25 mouse cellular contexts compared by ENCODE assay signal in the genomic region with DNA sequence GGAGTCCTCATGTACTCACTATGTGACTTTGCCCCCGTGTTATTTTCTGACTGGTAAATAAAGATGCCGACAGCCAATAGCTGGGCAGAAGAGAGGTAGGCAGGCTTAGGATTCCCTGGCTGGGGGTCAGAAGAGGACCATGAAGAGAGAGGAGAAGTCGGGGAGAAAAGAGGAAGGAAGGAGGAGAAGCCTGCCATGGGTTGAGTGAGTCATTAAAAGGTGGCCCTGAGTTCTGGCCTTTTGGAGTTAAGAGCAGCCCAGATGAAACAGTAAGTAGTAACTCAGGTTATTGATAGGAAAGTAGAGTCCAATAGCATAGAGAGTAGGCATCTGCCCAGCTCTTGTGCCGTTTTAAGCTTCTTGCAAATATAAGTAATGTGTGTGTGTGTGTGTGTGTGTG. TPM values are rescaled to one million over a fixed set of nuclear protein-coding genes. Genes with fewer than 3 reads are reported as not detected.
DNase-seq lines count a peak whose midpoint lies in the region; ATAC-seq lines count a peak whose summit lies in the region.
"Had no signal": no experiment of that assay in that cellular context is flagged by ENCODE, and none has a peak within 500 bp of the region (broad histone marks: within the 10 kb centered on the region; RNA-seq: fewer than 3 reads in every experiment).

No protein-coding gene starts in this region.

- 65% methylated on average over 4 of the region's 4 CpGs for WGBS in midbrain, embryonic 11.5 days
- 76% methylated on average over 4 of the region's 4 CpGs for WGBS in midbrain, embryonic 14.5 days
- 66% methylated on average over 4 of the region's 4 CpGs for WGBS in kidney, embryonic 14.5 days

- no peak overlapping the region for H3K4me2 ChIP-seq in midbrain, embryonic 11.5 days
- no peak overlapping the region for H3K4me2 ChIP-seq in midbrain, embryonic 14.5 days (ENCODE audit: low read length)
- no peak overlapping the region for H3K4me2 ChIP-seq in kidney, embryonic 14.5 days (replicated peaks; ENCODE audit: low read depth, low read length)
- H3K4me2 ChIP-seq: embryonic facial prominence, embryonic 15.5 days; hindbrain, embryonic 14.5 days had no signal

- no peaks in the 10 kb centered on the region for H3K4me1 ChIP-seq in midbrain, embryonic 11.5 days (ENCODE audit: control insufficient read depth, insufficient read depth, low read length)
- no peaks in the 10 kb centered on the region for H3K4me1 ChIP-seq in midbrain, embryonic 14.5 days (ENCODE audit: control insufficient read depth, insufficient read depth, low read length)
- no peaks in the 10 kb centered on the region for H3K4me1 ChIP-seq in kidney, embryonic 14.5 days (ENCODE audit: control insufficient read depth, insufficient read depth, low read length)
- H3K4me1 ChIP-seq: embryonic facial prominence, embryonic 15.5 days; forebrain, embryonic 10.5 days; heart, embryonic 10.5 days; hindbrain, embryonic 10.5 days had no signal

- no peak overlapping the region for H3K9ac ChIP-seq in midbrain, embryonic 11.5 days (ENCODE audit: low read length)
- no peak overlapping the region for H3K9ac ChIP-seq in midbrain, embryonic 14.5 days (replicated peaks; ENCODE audit: low read length)
- H3K9ac ChIP-seq in kidney, embryonic 14.5 days (ENCODE audit: low read depth, low read length): no peak overlapping the region
- H3K9ac ChIP-seq: embryonic facial prominence, embryonic 15.5 days; hindbrain, embryonic 14.5 days had no signal

- DNase-seq in midbrain, embryonic 11.5 days (ENCODE audit: low spot score, missing footprints): peak; percentile 57
- no peak for DNase-seq in midbrain, embryonic 14.5 days
- peak; percentile 46 for DNase-seq in MEL-GATA-1-ER (ENCODE audit: extremely low read depth, low read depth)
- DNase-seq in left cerebral cortex, adult 9 months (ENCODE audit: low spot score in 2 of 2): no peak
- DNase-seq in kidney, adult 9 months: no peak
- DNase-seq: adrenal gland, postnatal 14 days; cerebellum, adult 18-20 months; cerebellum, adult 9-11 months; cerebellum, postnatal 36 days; embryo, embryonic 11 days; gastrocnemius, adult 2 months; gastrocnemius, postnatal 25 days; heart, adult 18-20 months; heart, postnatal 10 days had no signal

- no peaks in the 10 kb centered on the region for H3K9me3 ChIP-seq in midbrain, embryonic 11.5 days (ENCODE audit: control insufficient read depth, low read length)
- no peaks in the 10 kb centered on the region for H3K9me3 ChIP-seq in midbrain, embryonic 14.5 days (ENCODE audit: control insufficient read depth, low read length)
- no peaks in the 10 kb centered on the region for H3K9me3 ChIP-seq in kidney, embryonic 14.5 days (ENCODE audit: control insufficient read depth, low read length)
- H3K9me3 ChIP-seq: embryonic facial prominence, embryonic 15.5 days; forebrain, embryonic 10.5 days; heart, embryonic 10.5 days; hindbrain, embryonic 10.5 days had no signal

- H3K27me3 ChIP-seq in midbrain, embryonic 11.5 days (ENCODE audit: control insufficient read depth, insufficient read depth, low read length): no peaks in the 10 kb centered on the region
- no peaks in the 10 kb centered on the region for H3K27me3 ChIP-seq in midbrain, embryonic 14.5 days (ENCODE audit: control insufficient read depth, insufficient read depth, low read length)
- H3K27me3 ChIP-seq in kidney, embryonic 14.5 days (ENCODE audit: control insufficient read depth, insufficient read depth, low read length): no peaks in the 10 kb centered on the region
- H3K27me3 ChIP-seq: CH12.LX; embryonic facial prominence, embryonic 15.5 days had no signal

- ATAC-seq in midbrain, embryonic 11.5 days (ENCODE audit: low FRiP score): no peak
- ATAC-seq in midbrain, embryonic 14.5 days (ENCODE audit: low FRiP score, low TSS enrichment): no peak
- peak; percentile 84 to 93 for ATAC-seq in hematopoietic stem cell, adult 5-6 weeks (replicated peaks in 1 of 2; ENCODE audit: insufficient read depth in 1 of 2, low FRiP score in 2 of 2, low TSS enrichment in 1 of 2, low read depth in 1 of 2, poor library complexity in 2 of 2, severe bottlenecking in 2 of 2)
- ATAC-seq in kidney, embryonic 14.5 days (ENCODE audit: low FRiP score, low TSS enrichment): no peak
- ATAC-seq: activated CD4-positive, CD25-positive, alpha-beta regulatory T cell, adult 4 months; forebrain, embryonic 14.5 days had no signal

- no peak overlapping the region for H3K27ac ChIP-seq in midbrain, embryonic 11.5 days (ENCODE audit: low read depth, low read length)
- no peak overlapping the region for H3K27ac ChIP-seq in midbrain, embryonic 14.5 days (replicated peaks; ENCODE audit: low read depth, low read length)
- H3K27ac ChIP-seq in kidney, embryonic 14.5 days (ENCODE audit: low read depth, low read length): no peak overlapping the region
- H3K27ac ChIP-seq: embryonic facial prominence, embryonic 15.5 days; forebrain, embryonic 10.5 days; gastrocnemius, adult 2 months; heart, embryonic 10.5 days; hindbrain, embryonic 10.5 days; hindbrain, embryonic 14.5 days had no signal

- peaks cover under 1% of the 10 kb centered on the region; the same call in 1 of the 2 replicates for H3K36me3 ChIP-seq in midbrain, embryonic 11.5 days (ENCODE audit: control insufficient read depth, insufficient read depth, low read length)
- peaks cover 19% of the 10 kb centered on the region for H3K36me3 ChIP-seq in midbrain, embryonic 14.5 days (ENCODE audit: control insufficient read depth, insufficient read depth, low read length)
- H3K36me3 ChIP-seq in kidney, embryonic 14.5 days (ENCODE audit: control insufficient read depth, insufficient read depth, low read length): peaks cover 14% of the 10 kb centered on the region

- no peak overlapping the region for H3K4me3 ChIP-seq in midbrain, embryonic 11.5 days (ENCODE audit: low read depth, low read length)
- no peak overlapping the region for H3K4me3 ChIP-seq in midbrain, embryonic 14.5 days (replicated peaks; ENCODE audit: low read depth, low read length)
- H3K4me3 ChIP-seq in kidney, embryonic 14.5 days (ENCODE audit: low read length): no peak overlapping the region
- H3K4me3 ChIP-seq: embryonic facial prominence, embryonic 15.5 days; erythroblast, embryonic 14.5 days; forebrain, embryonic 10.5 days; gastrocnemius, adult 2 months; heart, embryonic 10.5 days; hindbrain, embryonic 10.5 days had no signal

RNA-seq across cellular contexts. Expression of a gene that starts 17.8 kb away (rescaled TPM):
- polyA plus RNA-seq in midbrain, embryonic 11.5 days (2014; fragmentation: Nextera tagmentation; extraction: Ambion mirVana): 71.6 and 76.7 TPM in 2 replicates
- 64.1 and 68.6 TPM in 2 replicates for polyA plus RNA-seq in midbrain, embryonic 14.5 days (2014; fragmentation: Nextera tagmentation; extraction: Ambion mirVana)
- 93.5 and 112 TPM in 2 replicates for total RNA-seq in hematopoietic stem cell, adult 5-6 weeks (2017)
- polyA plus RNA-seq in kidney, embryonic 14.5 days (2014; fragmentation: Nextera tagmentation; extraction: Ambion mirVana): 58.2 and 65.2 TPM in 2 replicates

RNA-seq across cellular contexts. Expression of a gene that starts 22.8 kb away (rescaled TPM):
- 2.7 and 3.1 TPM in 2 replicates for polyA plus RNA-seq in midbrain, embryonic 11.5 days (2014; fragmentation: Nextera tagmentation; extraction: Ambion mirVana)
- polyA plus RNA-seq in midbrain, embryonic 14.5 days (2014; fragmentation: Nextera tagmentation; extraction: Ambion mirVana): 4.8 and 7.9 TPM in 2 replicates
- not detected in 2 replicates for total RNA-seq in hematopoietic stem cell, adult 5-6 weeks (2017)
- 13.4 and 17.9 TPM in 2 replicates for polyA plus RNA-seq in kidney, embryonic 14.5 days (2014; fragmentation: Nextera tagmentation; extraction: Ambion mirVana)
- total RNA-seq: CH12.LX had no signal
- polyA plus RNA-seq: activated CD4-positive, CD25-positive, alpha-beta regulatory T cell, adult 4 months; erythroblast, embryonic 14.5 days had no signal

RNA-seq across cellular contexts. Expression of a gene that starts 25.3 kb away (rescaled TPM):
- 89.0 and 97.1 TPM in 2 replicates for polyA plus RNA-seq in midbrain, embryonic 11.5 days (2014; fragmentation: Nextera tagmentation; extraction: Ambion mirVana)
- 50.3 and 51.8 TPM in 2 replicates for polyA plus RNA-seq in midbrain, embryonic 14.5 days (2014; fragmentation: Nextera tagmentation; extraction: Ambion mirVana)
- 53.9 and 68.8 TPM in 2 replicates for total RNA-seq in hematopoietic stem cell, adult 5-6 weeks (2017)
- 105 and 129 TPM in 2 replicates for polyA plus RNA-seq in kidney, embryonic 14.5 days (2014; fragmentation: Nextera tagmentation; extraction: Ambion mirVana)

Comparison
In these comparisons a context has a peak if more than half of its experiments do, and no peak if none do; other contexts are left out.
1. DNase-seq: peak in midbrain, embryonic 11.5 days (single experiment) and MEL-GATA-1-ER (single experiment); none in midbrain, embryonic 14.5 days (single experiment), left cerebral cortex, adult 9 months (0 of 2) and kidney, adult 9 months (single experiment).
2. ATAC-seq: peak in hematopoietic stem cell, adult 5-6 weeks (2 of 2); none in midbrain, embryonic 11.5 days (single experiment), midbrain, embryonic 14.5 days (single experiment) and kidney, embryonic 14.5 days (single experiment).